Mouse (Mus musculus) liver, embryonic 11.5 days (tissue): ENCODE results near the gene Sdk2. TPM values are rescaled to one million over a fixed set of nuclear protein-coding genes. Genes with fewer than 3 reads are reported as not detected.
A peak's percentile ranks its signal among the peaks of the same experiment; 100 is the strongest.

Experiments
- ATAC-seq: fragments of 200-750 bp; cut with Nextera tagmentation; replicated peaks from 2 replicates; pipeline ENCODE4 v1.8.0; 2017; ENCODE audit warnings: moderate number of reproducible peaks, mild to moderate bottlenecking, moderate TSS enrichment, moderate library complexity; ENCODE audit not compliant: low FRiP score
- DNase-seq: peaks from one replicate; pipeline ENCODE4 v3.0.0-alpha.2; 2017; ENCODE audit warnings: low spot score
- H3K27ac ChIP-seq: fragments of 300-500 bp; sonication (generic); 2 replicates; pipeline ENCODE4 v1.5.1; 2014; ENCODE audit warnings: mild to moderate bottlenecking, low read depth, low read length, control low read depth
- H3K27me3 ChIP-seq: fragments of 300-500 bp; sonication (generic); replicated peaks from 2 replicates; pipeline ENCODE4 v1.6.1; 2014; ENCODE audit warnings: low read length, mixed read lengths; ENCODE audit not compliant: control insufficient read depth, insufficient read depth
- H3K36me3 ChIP-seq: fragments of 300-500 bp; sonication (generic); 2 replicates; pipeline ENCODE4 v1.6.1; 2014; ENCODE audit warnings: mild to moderate bottlenecking, low read length, moderate library complexity, mixed read lengths; ENCODE audit not compliant: control insufficient read depth, insufficient read depth
- H3K4me1 ChIP-seq: fragments of 300-500 bp; sonication (generic); replicated peaks from 2 replicates; pipeline ENCODE4 v1.6.1; 2014; ENCODE audit warnings: low read length, mixed read lengths; ENCODE audit not compliant: control insufficient read depth, insufficient read depth
- H3K4me2 ChIP-seq: fragments of 300-500 bp; sonication (generic); 2 replicates; pipeline ENCODE4 v1.6.1; 2014; ENCODE audit warnings: mild to moderate bottlenecking, control low read depth, moderate library complexity
- H3K4me3 ChIP-seq: fragments of 300-500 bp; sonication (generic); 2 replicates; pipeline ENCODE4 v1.5.1; 2014; ENCODE audit warnings: low read depth, low read length, control low read depth
- H3K9ac ChIP-seq: fragments of 300-500 bp; sonication (generic); 2 replicates; pipeline ENCODE4 v1.6.1; 2014; ENCODE audit warnings: low read depth, low read length, control low read depth
- H3K9me3 ChIP-seq: fragments of 300-500 bp; sonication (generic); 2 replicates; pipeline ENCODE4 v1.6.1; 2016; ENCODE audit warnings: low read length, inconsistent platforms, mixed read lengths; ENCODE audit not compliant: control insufficient read depth
- WGBS: fragments of 180-500 bp; shearing (Covaris S2); extraction: QIAGEN DNeasy Blood & Tissue Kit; methylation state at CpG from one replicate; pipeline ENCODE4 v1.1.7; 2014; 5-methylcytosine and 5-hydroxymethylcytosine counted together
- polyA plus RNA-seq: library from polyadenylated mRNA; unstranded; fragments of >200 nt; fragmentation: Nextera tagmentation; extraction: Ambion mirVana; gene quantifications from 2 replicates; pipeline ENCODE4 v1.2.1, GENCODE M21; 2014

Gene Sdk2
- polyA plus RNA-seq, 1 experiment from 2014 or later = 1.9 TPM

GRCm38 (mm10) chr11:113736848-113737552 lies 329.8 kb downstream of the Sdk2 start:
- no peak overlapping the region for H3K4me3 ChIP-seq
- no peaks in the 10 kb centered on the region for H3K27me3 ChIP-seq
- H3K27ac ChIP-seq = no peak overlapping the region
- no peak overlapping the region for H3K9ac ChIP-seq
- DNase-seq (no peak), ATAC-seq (no peak)
- peaks cover 44% of the 10 kb centered on the region for H3K4me1 ChIP-seq
- H3K9me3 ChIP-seq = no peaks in the 10 kb centered on the region
- no peak overlapping the region for H3K4me2 ChIP-seq
- H3K36me3 ChIP-seq = peaks cover 3% of the 10 kb centered on the region; the same call in 1 of the 2 replicates
- WGBS = 85% methylated on average over 11 of the region's 11 CpGs

DNA sequence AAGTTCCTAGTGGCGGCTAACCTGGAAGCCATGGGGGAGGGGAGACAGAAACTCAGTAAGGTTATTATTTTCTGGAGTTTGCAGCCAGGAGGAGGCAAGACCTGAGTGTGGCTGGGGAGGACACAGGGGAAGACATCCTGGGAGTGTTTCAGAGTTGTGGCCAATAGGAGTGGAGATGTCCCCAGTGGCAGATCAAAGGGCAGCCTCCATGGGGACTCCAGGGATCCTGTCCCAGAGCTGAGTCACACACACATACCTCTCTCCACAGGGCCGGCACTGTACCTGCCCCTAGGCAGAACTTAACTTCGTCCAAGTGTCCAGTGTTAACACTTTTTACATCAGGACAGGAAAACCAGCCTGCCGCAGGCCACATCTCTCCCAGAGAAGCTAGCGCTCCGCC lies 331.7 kb downstream of the Sdk2 start:
- no peak overlapping the region for H3K27ac ChIP-seq

DNA sequence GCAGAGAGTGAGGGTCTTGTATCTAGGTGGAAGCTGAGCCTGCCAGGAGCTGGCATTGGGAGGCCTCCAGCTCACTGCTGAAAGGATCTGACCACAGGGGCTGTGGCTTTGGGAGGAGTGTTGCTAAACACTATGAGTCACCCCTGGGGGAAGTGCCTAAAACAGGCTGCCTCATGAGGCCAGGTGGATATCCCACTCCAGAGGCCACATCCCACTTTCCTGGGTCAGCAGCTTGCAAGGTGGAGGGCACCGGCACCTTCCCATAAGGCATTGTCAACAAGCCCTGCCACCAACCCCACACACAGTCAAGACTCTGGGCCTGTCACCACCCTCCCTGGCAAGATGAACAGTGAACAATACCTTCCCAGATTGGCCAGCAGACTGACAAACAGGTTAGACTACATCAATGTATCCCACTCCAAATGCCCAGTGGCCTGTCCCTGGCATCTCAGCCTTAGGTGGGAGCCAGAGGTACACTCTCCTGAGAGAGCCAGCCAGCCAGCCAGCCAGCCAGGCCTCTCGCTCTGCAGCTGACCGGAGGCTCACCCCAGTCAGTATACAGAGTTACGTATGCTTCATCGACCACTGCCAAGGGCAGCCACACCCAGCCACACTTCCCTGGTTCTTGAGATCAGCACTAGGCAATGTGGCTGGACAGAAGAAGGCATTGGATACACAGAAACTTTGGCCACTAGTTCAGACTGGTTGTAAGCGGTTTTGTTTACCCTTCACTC lies 333.0 kb downstream of the Sdk2 start:
- Histone ChIP-seq H3K27ac (no peak overlapping the region), H3K36me3 (peaks cover 4% of the 10 kb centered on the region), H3K27me3 (no peaks in the 10 kb centered on the region), H3K4me1 (peaks cover 44% of the 10 kb centered on the region), H3K9ac (0 out of 2 replicates have a peak overlapping the region, but pooled peaks have one; percentile 0), H3K9me3 (no peaks in the 10 kb centered on the region), H3K4me3 (no peak overlapping the region), H3K4me2 (no peak overlapping the region)
- 66% methylated on average over 6 of the region's 6 CpGs for WGBS
- DNase-seq (no peak), ATAC-seq (no peak)

More for the DNA sequence above, 331.7 kb downstream of the Sdk2 start:
- Histone ChIP-seq H3K9ac (no peak overlapping the region), H3K4me3 (no peak overlapping the region), H3K27me3 (no peaks in the 10 kb centered on the region), H3K36me3 (no peaks in the 10 kb centered on the region; the same call in 1 of the 2 replicates), H3K4me2 (no peak overlapping the region), H3K9me3 (no peaks in the 10 kb centered on the region), H3K4me1 (peaks cover 46% of the 10 kb centered on the region)
- no peak for DNase-seq
- WGBS = 69% methylated on average over 6 of the region's 6 CpGs
- ATAC-seq = no peak

GRCm38 (mm10) chr11:113731945-113732612 lies 334.8 kb downstream of the Sdk2 start:
- H3K27ac ChIP-seq = no peak overlapping the region

GRCm38 (mm10) chr11:113730879-113731278 lies 336.0 kb downstream of the Sdk2 start:
- H3K27ac ChIP-seq = no peak overlapping the region
- H3K4me1 ChIP-seq = peaks cover 40% of the 10 kb centered on the region
- DNase-seq = no peak
- no peak overlapping the region for H3K4me3 ChIP-seq
- no peak overlapping the region for H3K4me2 ChIP-seq
- 62% methylated on average over 3 of the region's 3 CpGs for WGBS
- H3K36me3 ChIP-seq = peaks cover 29% of the 10 kb centered on the region
- no peak overlapping the region for H3K9ac ChIP-seq
- no peaks in the 10 kb centered on the region for H3K9me3 ChIP-seq
- ATAC-seq = no peak
- H3K27me3 ChIP-seq = no peaks in the 10 kb centered on the region

More at GRCm38 (mm10) chr11:113731945-113732612, 334.8 kb downstream of the Sdk2 start:
- ATAC-seq (no peak), DNase-seq (no peak)
- Histone ChIP-seq H3K9me3 (no peaks in the 10 kb centered on the region), H3K36me3 (peaks cover 21% of the 10 kb centered on the region), H3K4me3 (no peak overlapping the region), H3K4me1 (peaks cover 42% of the 10 kb centered on the region), H3K4me2 (no peak overlapping the region), H3K9ac (no peak overlapping the region), H3K27me3 (no peaks in the 10 kb centered on the region)
- 92% methylated on average over 10 of the region's 10 CpGs for WGBS

- Histone ChIP-seq H3K9me3 (no peaks in the 10 kb centered on the region), H3K27me3 (no peaks in the 10 kb centered on the region), H3K4me3 (no peak overlapping the region), H3K36me3 (peaks cover 29% of the 10 kb centered on the region), H3K4me1 (peaks cover 31% of the 10 kb centered on the region), H3K27ac (no peak overlapping the region), H3K4me2 (no peak overlapping the region), H3K9ac (no peak overlapping the region)
- WGBS = 64% methylated on average over 8 of the region's 8 CpGs
- no peak for ATAC-seq
- no peak for DNase-seq
These were observed 336.9 kb downstream of the Sdk2 start for GRCm38 (mm10) chr11:113729917-113730316.

- Histone ChIP-seq H3K4me3 (no peak overlapping the region), H3K9me3 (no peaks in the 10 kb centered on the region), H3K36me3 (peaks cover 29% of the 10 kb centered on the region), H3K9ac (no peak overlapping the region), H3K4me1 (peaks cover 26% of the 10 kb centered on the region), H3K4me2 (no peak overlapping the region), H3K27me3 (no peaks in the 10 kb centered on the region), H3K27ac (no peak overlapping the region)
- 94% methylated on average over 21 of the region's 21 CpGs for WGBS
- ATAC-seq = no peak
- DNase-seq = no peak
These were observed 337.6 kb downstream of the Sdk2 start for GRCm38 (mm10) chr11:113729239-113729638.

- H3K9ac ChIP-seq = no peak overlapping the region
- H3K9me3 ChIP-seq = no peaks in the 10 kb centered on the region
- DNase-seq = no peak
- 82% methylated on average over 6 of the region's 6 CpGs for WGBS
- H3K4me2 ChIP-seq = no peak overlapping the region
- no peaks in the 10 kb centered on the region for H3K27me3 ChIP-seq
- H3K27ac ChIP-seq = no peak overlapping the region
- peaks cover 14% of the 10 kb centered on the region for H3K4me1 ChIP-seq
- peaks cover 29% of the 10 kb centered on the region for H3K36me3 ChIP-seq
- H3K4me3 ChIP-seq = no peak overlapping the region
- ATAC-seq = no peak
These were observed 338.9 kb downstream of the Sdk2 start for GRCm38 (mm10) chr11:113727992-113728391.
